Mouse (Mus musculus): ENCODE results near the gene Fntb. TPM values are rescaled to one million over a fixed set of nuclear protein-coding genes. Genes with fewer than 3 reads are reported as not detected.
A peak's percentile ranks its signal among the peaks of the same experiment; 100 is the strongest.

Fntb gene
- polyA plus RNA-seq, 1 experiment from 2014 or later = 26.0 TPM

GRCm38 (mm10) chr12:76954698-76955423 lies 189.5 kb downstream of the Fntb start:
- peak; percentile 49 for ATAC-seq (replicated peaks; ENCODE audit: extremely low read depth, insufficient read depth, low FRiP score)
- Histone ChIP-seq H3K27me3 (ENCODE audit: control insufficient read depth, insufficient read depth, low read length) (no peaks in the 10 kb centered on the region), H3K4me1 (ENCODE audit: control insufficient read depth, insufficient read depth, low read length) (peaks cover 17% of the 10 kb centered on the region), H3K4me3 (ENCODE audit: low read length) (no peak overlapping the region), H3K9me3 (replicated peaks; ENCODE audit: control insufficient read depth, low read length) (no peaks in the 10 kb centered on the region), H3K9ac (ENCODE audit: low read length) (no peak overlapping the region), H3K36me3 (ENCODE audit: control insufficient read depth, insufficient read depth) (peaks cover 42% of the 10 kb centered on the region), H3K4me2 (ENCODE audit: low read depth, low read length) (no peak overlapping the region), H3K27ac (ENCODE audit: low read length) (peak overlapping the region; percentile 49)
- 50% methylated on average over 10 of the region's 10 CpGs for WGBS

GRCm38 (mm10) chr12:76957688-76958087 lies 192.3 kb downstream of the Fntb start:
- H3K4me2 ChIP-seq (ENCODE audit: low read depth, low read length) = peak overlapping the region; percentile 34
- peaks cover 30% of the 10 kb centered on the region for H3K4me1 ChIP-seq (ENCODE audit: control insufficient read depth, insufficient read depth, low read length)
- H3K27me3 ChIP-seq (ENCODE audit: control insufficient read depth, insufficient read depth, low read length) = no peaks in the 10 kb centered on the region
- H3K36me3 ChIP-seq (ENCODE audit: control insufficient read depth, insufficient read depth) = peaks cover 24% of the 10 kb centered on the region
- H3K4me3 ChIP-seq (ENCODE audit: low read length) = peak overlapping the region; percentile 10; the same call in 1 of the 2 replicates
- no peaks in the 10 kb centered on the region for H3K9me3 ChIP-seq (replicated peaks; ENCODE audit: control insufficient read depth, low read length)
- H3K27ac ChIP-seq (ENCODE audit: low read length) = no peak overlapping the region
- 66% methylated on average over 5 of the region's 5 CpGs for whole genome bisulfite sequencing
- no peak overlapping the region for H3K9ac ChIP-seq (ENCODE audit: low read length)
- no peak for ATAC-seq (replicated peaks; ENCODE audit: extremely low read depth, insufficient read depth, low FRiP score)

- no peaks in the 10 kb centered on the region for H3K9me3 ChIP-seq (replicated peaks; ENCODE audit: control insufficient read depth, low read length)
- WGBS = 3% methylated on average over 36 of the region's 45 CpGs
- H3K4me1 ChIP-seq (ENCODE audit: control insufficient read depth, insufficient read depth, low read length) = peaks cover 16% of the 10 kb centered on the region
- H3K9ac ChIP-seq (ENCODE audit: low read length) = peak overlapping the region; percentile 82
- ATAC-seq (replicated peaks; ENCODE audit: extremely low read depth, insufficient read depth, low FRiP score) = peak; percentile 3; the same call in 1 of the 2 replicates
- peak overlapping the region; percentile 77 for H3K27ac ChIP-seq (ENCODE audit: low read length)
- H3K36me3 ChIP-seq (ENCODE audit: control insufficient read depth, insufficient read depth) = peaks cover 15% of the 10 kb centered on the region; the same call in 1 of the 2 replicates
- peak overlapping the region; percentile 86 for H3K4me3 ChIP-seq (ENCODE audit: low read length)
- H3K27me3 ChIP-seq (ENCODE audit: control insufficient read depth, insufficient read depth, low read length) = no peaks in the 10 kb centered on the region
- peak overlapping the region; percentile 90 for H3K4me2 ChIP-seq (ENCODE audit: low read depth, low read length)
Measured at GRCm38 (mm10) chr12:76961052-76961931, 195.9 kb downstream of the Fntb start.

GRCm38 (mm10) chr12:76961932-76962891 lies 196.8 kb downstream of the Fntb start, which contains the start of gene Max:
Max (minus strand) TSS chr12:76962201.
- peaks cover 16% of the 10 kb centered on the region for H3K4me1 ChIP-seq (ENCODE audit: control insufficient read depth, insufficient read depth, low read length)
- H3K4me2 ChIP-seq (ENCODE audit: low read depth, low read length) = peak within 1 kb of the TSS; percentile 95
- H3K9ac ChIP-seq (ENCODE audit: low read length) = peak within 1 kb of the TSS; percentile 82
- ATAC-seq (replicated peaks; ENCODE audit: extremely low read depth, insufficient read depth, low FRiP score) = peak; percentile 98
- WGBS = under 1% methylated on average over 69 of the region's 73 CpGs
- no peaks in the 10 kb centered on the region for H3K9me3 ChIP-seq (replicated peaks; ENCODE audit: control insufficient read depth, low read length)
- peak within 1 kb of the TSS; percentile 81 for H3K27ac ChIP-seq (ENCODE audit: low read length)
- peaks cover 13% of the 10 kb centered on the region; the same call in 1 of the 2 replicates for H3K36me3 ChIP-seq (ENCODE audit: control insufficient read depth, insufficient read depth)
- peak within 1 kb of the TSS; percentile 86 for H3K4me3 ChIP-seq (ENCODE audit: low read length)
- no peaks in the 10 kb centered on the region for H3K27me3 ChIP-seq (ENCODE audit: control insufficient read depth, insufficient read depth, low read length)

GRCm38 (mm10) chr12:76965089-76965488 lies 199.7 kb downstream of the Fntb start:
- ATAC-seq (replicated peaks; ENCODE audit: extremely low read depth, insufficient read depth, low FRiP score) = no peak
- 41% methylated on average over 5 of the region's 5 CpGs for WGBS

GRCm38 (mm10) chr12:76965876-76966275 lies 200.5 kb downstream of the Fntb start:
- Histone ChIP-seq H3K9ac (ENCODE audit: low read length) (no peak overlapping the region), H3K27ac (ENCODE audit: low read length) (no peak overlapping the region), H3K27me3 (ENCODE audit: control insufficient read depth, insufficient read depth, low read length) (no peaks in the 10 kb centered on the region), H3K4me2 (ENCODE audit: low read depth, low read length) (no peak overlapping the region), H3K9me3 (replicated peaks; ENCODE audit: control insufficient read depth, low read length) (no peaks in the 10 kb centered on the region), H3K36me3 (ENCODE audit: control insufficient read depth, insufficient read depth) (no peaks in the 10 kb centered on the region), H3K4me3 (ENCODE audit: low read length) (no peak overlapping the region), H3K4me1 (ENCODE audit: control insufficient read depth, insufficient read depth, low read length) (peaks cover 3% of the 10 kb centered on the region)
- WGBS = 8% methylated on average over 4 of the region's 4 CpGs
- ATAC-seq (replicated peaks; ENCODE audit: extremely low read depth, insufficient read depth, low FRiP score) = no peak

More at GRCm38 (mm10) chr12:76965089-76965488, 199.7 kb downstream of the Fntb start:
- H3K27ac ChIP-seq (ENCODE audit: low read length) = no peak overlapping the region
- no peak overlapping the region for H3K4me2 ChIP-seq (ENCODE audit: low read depth, low read length)
- H3K4me1 ChIP-seq (ENCODE audit: control insufficient read depth, insufficient read depth, low read length) = peaks cover 11% of the 10 kb centered on the region
- 0 out of 2 replicates have a peak, but pooled peaks cover 1% of the 10 kb centered on the region for H3K36me3 ChIP-seq (ENCODE audit: control insufficient read depth, insufficient read depth)
- H3K9ac ChIP-seq (ENCODE audit: low read length) = no peak overlapping the region
- H3K27me3 ChIP-seq (ENCODE audit: control insufficient read depth, insufficient read depth, low read length) = no peaks in the 10 kb centered on the region
- H3K4me3 ChIP-seq (ENCODE audit: low read length) = no peak overlapping the region
- H3K9me3 ChIP-seq (replicated peaks; ENCODE audit: control insufficient read depth, low read length) = no peaks in the 10 kb centered on the region

Other genes with a start within 250 kb of the Fntb start
- gene Plekhg3, start 234.7 kb upstream of the Fntb start, polyA plus RNA-seq (2015; fragmentation: Nextera tagmentation; extraction: Ambion mirVana) = 6.8 and 9.5 TPM in 2 replicates
- 6.0 and 7.7 TPM in 2 replicates for gene Sptb, start 55.0 kb upstream of the Fntb start, polyA plus RNA-seq (2015; fragmentation: Nextera tagmentation; extraction: Ambion mirVana)
- 199 and 218 TPM in 2 replicates for gene Churc1, start 51 bp upstream of the Fntb start, polyA plus RNA-seq (2015; fragmentation: Nextera tagmentation; extraction: Ambion mirVana)
- gene Gpx2, start 30.0 kb downstream of the Fntb start, polyA plus RNA-seq (2015; fragmentation: Nextera tagmentation; extraction: Ambion mirVana) = 0.50 and 0.66 TPM in 2 replicates
- 8.7 and 8.8 TPM in 2 replicates for gene Rab15, start 57.3 kb downstream of the Fntb start, polyA plus RNA-seq (2015; fragmentation: Nextera tagmentation; extraction: Ambion mirVana)
- gene Max, start 196.6 kb downstream of the Fntb start, polyA plus RNA-seq (2015; fragmentation: Nextera tagmentation; extraction: Ambion mirVana) = 6.9 and 11.6 TPM in 2 replicates

Data from heart, embryonic 16.5 days (tissue).